8 mouse cellular contexts compared by ENCODE assay signal in the genomic region with DNA sequence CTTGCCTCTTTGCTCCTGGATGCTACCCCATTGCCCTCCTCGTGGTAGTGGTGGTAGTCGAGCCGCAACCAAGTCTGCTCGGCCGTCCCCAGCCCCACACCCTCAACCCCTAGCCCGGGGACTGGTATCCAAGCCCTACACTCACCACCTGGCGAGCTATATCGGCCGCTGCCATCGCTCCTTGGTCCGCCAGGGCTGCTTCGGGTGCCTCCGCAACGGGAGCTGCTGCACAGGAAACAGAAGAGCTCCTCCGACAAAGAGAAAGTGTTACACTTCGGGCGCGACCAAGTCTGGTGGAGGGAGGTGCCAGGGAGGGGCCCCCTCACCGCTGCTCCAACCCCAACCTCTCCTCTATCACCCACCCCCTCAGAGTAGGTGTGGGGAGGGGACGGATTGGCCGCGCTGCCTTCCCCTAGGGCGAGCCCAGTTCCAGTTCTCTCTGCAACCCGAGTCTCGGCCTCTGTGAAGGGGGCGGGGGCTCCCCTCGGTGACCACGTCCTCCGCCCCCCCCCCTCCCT. TPM values are rescaled to one million over a fixed set of nuclear protein-coding genes. Genes with fewer than 3 reads are reported as not detected.
DNase-seq lines count a peak whose midpoint lies in the region; ATAC-seq and TF ChIP-seq lines count a peak whose summit lies in the region.

No protein-coding gene starts in this region.

- peak; percentile 95 for ATAC-seq in embryonic facial prominence, embryonic 11.5 days (replicated peaks; ENCODE audit: insufficient number of reproducible peaks, low FRiP score, low TSS enrichment, low read depth)
- ATAC-seq in kidney, embryonic 14.5 days (ENCODE audit: low FRiP score, low TSS enrichment), result peak; percentile 96
- ATAC-seq in liver, embryonic 13.5 days (ENCODE audit: low read depth), result peak; percentile 89
- peak; percentile 96 for ATAC-seq in stomach, embryonic 14.5 days (ENCODE audit: insufficient number of reproducible peaks, insufficient read depth, low FRiP score, low read depth)

- no peaks in the 10 kb centered on the region for H3K4me1 ChIP-seq in embryonic facial prominence, embryonic 11.5 days (ENCODE audit: control insufficient read depth, insufficient read depth, low read length)
- H3K4me1 ChIP-seq in heart, embryonic 10.5 days, result no peaks in the 10 kb centered on the region
- no peaks in the 10 kb centered on the region for H3K4me1 ChIP-seq in kidney, embryonic 14.5 days (ENCODE audit: control insufficient read depth, insufficient read depth, low read length)
- H3K4me1 ChIP-seq in liver, embryonic 13.5 days (replicated peaks), result no peaks in the 10 kb centered on the region
- H3K4me1 ChIP-seq in stomach, embryonic 14.5 days (ENCODE audit: control insufficient read depth, insufficient read depth, low read length), result no peaks in the 10 kb centered on the region

- no peaks in the 10 kb centered on the region for H3K36me3 ChIP-seq in C2C12 (ENCODE audit: control insufficient read depth, insufficient read depth)
- H3K36me3 ChIP-seq in embryonic facial prominence, embryonic 11.5 days (replicated peaks; ENCODE audit: control insufficient read depth, insufficient read depth, low read depth, low read length), result no peaks in the 10 kb centered on the region
- H3K36me3 ChIP-seq in heart, embryonic 10.5 days, result no peaks in the 10 kb centered on the region
- H3K36me3 ChIP-seq in kidney, embryonic 14.5 days (ENCODE audit: control insufficient read depth, insufficient read depth, low read length), result no peaks in the 10 kb centered on the region
- no peaks in the 10 kb centered on the region for H3K36me3 ChIP-seq in liver, embryonic 13.5 days
- no peaks in the 10 kb centered on the region for H3K36me3 ChIP-seq in stomach, embryonic 14.5 days (ENCODE audit: control insufficient read depth, insufficient read depth, low read length)

- peaks cover 2% of the 10 kb centered on the region for H3K79me3 ChIP-seq in C2C12 (ENCODE audit: low read depth)

- peak overlapping the region; percentile 28; the same call in 1 of the 2 replicates for H3K27ac ChIP-seq in embryonic facial prominence, embryonic 11.5 days (replicated peaks; ENCODE audit: low read depth, low read length)
- peak overlapping the region; percentile 81 for H3K27ac ChIP-seq in heart, embryonic 10.5 days
- H3K27ac ChIP-seq in kidney, embryonic 14.5 days (ENCODE audit: low read depth, low read length), result peak overlapping the region; percentile 24; the same call in 1 of the 2 replicates
- H3K27ac ChIP-seq in liver, embryonic 13.5 days, result no peak overlapping the region
- no peak overlapping the region; the same call in 1 of the 2 replicates for H3K27ac ChIP-seq in stomach, embryonic 14.5 days (ENCODE audit: low read length)

- H3K9me3 ChIP-seq in embryonic facial prominence, embryonic 11.5 days (replicated peaks; ENCODE audit: control insufficient read depth, low read length), result no peaks in the 10 kb centered on the region
- no peaks in the 10 kb centered on the region for H3K9me3 ChIP-seq in heart, embryonic 10.5 days
- no peaks in the 10 kb centered on the region for H3K9me3 ChIP-seq in kidney, embryonic 14.5 days (ENCODE audit: control insufficient read depth, low read length)
- H3K9me3 ChIP-seq in liver, embryonic 13.5 days (replicated peaks), result no peaks in the 10 kb centered on the region
- H3K9me3 ChIP-seq in stomach, embryonic 14.5 days (ENCODE audit: control insufficient read depth, low read depth, low read length), result no peaks in the 10 kb centered on the region

- H3K4me3 ChIP-seq in C2C12 (ENCODE audit: insufficient read depth, poor library complexity, severe bottlenecking), result peak overlapping the region; percentile 37
- H3K4me3 ChIP-seq in embryonic facial prominence, embryonic 11.5 days (ENCODE audit: low read depth, low read length), result peak overlapping the region; percentile 59
- H3K4me3 ChIP-seq in heart, embryonic 10.5 days, result peak overlapping the region; percentile 67
- peak overlapping the region; percentile 54 for H3K4me3 ChIP-seq in kidney, embryonic 14.5 days (ENCODE audit: low read length)
- peak overlapping the region; percentile 65 for H3K4me3 ChIP-seq in liver, embryonic 13.5 days (replicated peaks)
- peak overlapping the region; percentile 50 for H3K4me3 ChIP-seq in stomach, embryonic 14.5 days (ENCODE audit: low read depth, low read length)

- H3K79me2 ChIP-seq in C2C12 (ENCODE audit: control insufficient read depth, insufficient read depth), result peaks cover 10% of the 10 kb centered on the region

- WGBS in embryonic facial prominence, embryonic 11.5 days, result 16% methylated on average over 23 of the region's 29 CpGs
- 20% methylated on average over 28 of the region's 29 CpGs for whole genome bisulfite sequencing in heart, embryonic 10.5 days
- WGBS in kidney, embryonic 14.5 days, result 24% methylated on average over 26 of the region's 29 CpGs
- WGBS in liver, embryonic 13.5 days (ENCODE audit: insufficient replicate concordance), result 14% methylated on average over 26 of the region's 29 CpGs
- WGBS in stomach, embryonic 14.5 days, result 22% methylated on average over 24 of the region's 29 CpGs

- peak overlapping the region; percentile 57 for H3K4me2 ChIP-seq in embryonic facial prominence, embryonic 11.5 days (ENCODE audit: low read depth, low read length)
- peak overlapping the region; percentile 68 for H3K4me2 ChIP-seq in kidney, embryonic 14.5 days (replicated peaks; ENCODE audit: low read depth, low read length)
- peak overlapping the region; percentile 73 for H3K4me2 ChIP-seq in liver, embryonic 13.5 days
- peak overlapping the region; percentile 65 for H3K4me2 ChIP-seq in stomach, embryonic 14.5 days (replicated peaks; ENCODE audit: low read depth, low read length)

- H3K9ac ChIP-seq in embryonic facial prominence, embryonic 11.5 days (replicated peaks; ENCODE audit: low read length), result peak overlapping the region; percentile 71
- peak overlapping the region; percentile 58 for H3K9ac ChIP-seq in kidney, embryonic 14.5 days (ENCODE audit: low read depth, low read length)
- H3K9ac ChIP-seq in liver, embryonic 13.5 days, result peak overlapping the region; percentile 53
- H3K9ac ChIP-seq in stomach, embryonic 14.5 days (replicated peaks; ENCODE audit: low read depth, low read length), result peak overlapping the region; percentile 33

- H3ac ChIP-seq in C2C12 (ENCODE audit: control insufficient read depth, insufficient read length, low read depth), result peak overlapping the region; percentile 46

- peak; percentile 58 for DNase-seq in adrenal gland, postnatal 25 days
- DNase-seq in embryonic facial prominence, embryonic 11.5 days (ENCODE audit: low spot score), result peak; percentile 77
- peak; percentile 90 for DNase-seq in heart, embryonic 10.5 days (ENCODE audit: low spot score)
- peak; percentile 55 for DNase-seq in liver, embryonic 13.5 days
- DNase-seq in naive thymus-derived CD4-positive, alpha-beta T cell, adult 2 months (ENCODE audit: low read depth), result peak; percentile 88

- no peaks in the 10 kb centered on the region for H3K27me3 ChIP-seq in C2C12 (ENCODE audit: control insufficient read depth, insufficient read depth, insufficient read length)
- no peaks in the 10 kb centered on the region for H3K27me3 ChIP-seq in embryonic facial prominence, embryonic 11.5 days (ENCODE audit: control insufficient read depth, insufficient read depth, low read length)
- H3K27me3 ChIP-seq in heart, embryonic 10.5 days (ENCODE audit: insufficient read depth, poor library complexity, severe bottlenecking), result peaks cover 12% of the 10 kb centered on the region
- H3K27me3 ChIP-seq in kidney, embryonic 14.5 days (ENCODE audit: control insufficient read depth, insufficient read depth, low read length), result no peaks in the 10 kb centered on the region
- no peaks in the 10 kb centered on the region for H3K27me3 ChIP-seq in liver, embryonic 13.5 days
- no peaks in the 10 kb centered on the region for H3K27me3 ChIP-seq in stomach, embryonic 14.5 days (ENCODE audit: control insufficient read depth, insufficient read depth, low read length)

- TF ChIP-seq CTCF in C2C12 (IDR thresholded peaks at IDR 0.05; ENCODE audit: control insufficient read depth, insufficient read depth, insufficient read length), result no peak

TF ChIP-seq in C2C12, 6 proteins besides CTCF, POLR2A, EP300 and RAD21:
- TF ChIP-seq MYOD1 (IDR thresholded peaks at IDR 0.05; ENCODE audit: control insufficient read depth, insufficient read length, low read depth) (no peak), MAX (IDR thresholded peaks at IDR 0.05) (no peak), FOSL1 (IDR thresholded peaks at IDR 0.05; ENCODE audit: insufficient read depth, low read length, poor library complexity, severe bottlenecking) (no peak), CEBPB (IDR thresholded peaks at IDR 0.05; ENCODE audit: low read depth) (no peak), MYOG (IDR thresholded peaks at IDR 0.05; ENCODE audit: control insufficient read depth, extremely low read depth, insufficient read length) (no peak), USF1 (IDR thresholded peaks at IDR 0.05; ENCODE audit: low read depth) (no peak)

RNA-seq across cellular contexts. Expression of a gene that starts 2.3 kb away (rescaled TPM):
- 18.7 TPM for polyA plus RNA-seq in C2C12 (2012; fragmentation: generic; extraction: Trizol)
- 15.7 and 23.0 TPM in 2 replicates for total RNA-seq in adrenal gland, postnatal 25 days (2021)
- 57.0 and 59.2 TPM in 2 replicates for polyA plus RNA-seq in embryonic facial prominence, embryonic 11.5 days (2014; fragmentation: Nextera tagmentation; extraction: Ambion mirVana)
- polyA plus RNA-seq in heart, embryonic 10.5 days (2016; fragmentation: Nextera tagmentation; extraction: Ambion mirVana), result 14.9 and 19.0 TPM in 2 replicates
- polyA plus RNA-seq in kidney, embryonic 14.5 days (2014; fragmentation: Nextera tagmentation; extraction: Ambion mirVana), result 19.3 and 27.9 TPM in 2 replicates
- polyA plus RNA-seq in liver, embryonic 13.5 days (2015; fragmentation: Nextera tagmentation; extraction: Ambion mirVana), result 5.0 and 5.9 TPM in 2 replicates
- 21.0 and 24.7 TPM in 2 replicates for polyA plus RNA-seq in stomach, embryonic 14.5 days (2014; fragmentation: Nextera tagmentation; extraction: Ambion mirVana)

RNA-seq across cellular contexts. Expression of a gene that starts 59.4 kb away (rescaled TPM):
- not detected for polyA plus RNA-seq in C2C12 (2012; fragmentation: generic; extraction: Trizol)
- total RNA-seq in adrenal gland, postnatal 25 days (2021), result not detected in 2 replicates
- not detected in 2 replicates for polyA plus RNA-seq in embryonic facial prominence, embryonic 11.5 days (2014; fragmentation: Nextera tagmentation; extraction: Ambion mirVana)
- 1.8 and 2.3 TPM in 2 replicates for polyA plus RNA-seq in heart, embryonic 10.5 days (2016; fragmentation: Nextera tagmentation; extraction: Ambion mirVana)
- polyA plus RNA-seq in kidney, embryonic 14.5 days (2014; fragmentation: Nextera tagmentation; extraction: Ambion mirVana), result not detected in 2 replicates
- 0.14 TPM in 1 of 2 replicates, not detected in the other for polyA plus RNA-seq in liver, embryonic 13.5 days (2015; fragmentation: Nextera tagmentation; extraction: Ambion mirVana)
- polyA plus RNA-seq in stomach, embryonic 14.5 days (2014; fragmentation: Nextera tagmentation; extraction: Ambion mirVana), result 0.27 TPM in 1 of 2 replicates, not detected in the other

Comparison
In these comparisons a context has a peak if more than half of its experiments do, and no peak if none do; other contexts are left out.
1. H3K27ac ChIP-seq: peak in embryonic facial prominence, embryonic 11.5 days (single experiment), heart, embryonic 10.5 days (single experiment) and kidney, embryonic 14.5 days (single experiment); none in liver, embryonic 13.5 days (single experiment) and stomach, embryonic 14.5 days (single experiment).
2. Peak in every context shown above with its lines, with median percentiles within 50 percentile points of each other: H3K4me3 ChIP-seq, DNase-seq, ATAC-seq, H3K4me2 ChIP-seq and H3K9ac ChIP-seq.